Mouse (Mus musculus): Measurements from ENCODE around the gene Adam34. TPM values are rescaled to one million over a fixed set of nuclear protein-coding genes. Genes with fewer than 3 reads are reported as not detected.
"Not testable (repeated sequence)": the region's sequence is repeated elsewhere in the genome, so short reads cannot be mapped to it uniquely, and the experiment has no call there.

Adam34 gene
- polyA plus RNA-seq (2014; fragmentation: Nextera tagmentation; extraction: Ambion mirVana) = not detected in 2 replicates

DNA sequence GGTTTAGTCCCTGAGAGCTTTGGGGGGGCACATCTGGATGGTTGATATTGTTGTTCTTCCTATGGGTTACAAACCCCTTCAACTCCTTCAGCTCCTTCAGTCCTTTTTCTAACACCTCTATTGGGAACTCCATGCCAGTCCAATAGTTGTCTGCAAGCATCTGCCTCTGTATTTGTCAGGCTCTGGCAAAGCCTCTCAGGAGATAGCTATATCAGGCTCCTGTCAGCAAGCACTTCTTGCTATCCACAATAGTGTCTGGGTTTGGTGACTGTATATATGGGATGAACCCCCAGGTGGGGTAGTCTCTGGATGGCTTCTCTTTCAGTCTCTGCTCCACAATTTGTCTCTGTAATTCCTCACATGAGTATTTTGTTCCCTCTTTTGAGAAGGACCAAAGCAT lies at the start of gene Adam34:
Gene Adam34, minus strand, starts transcription at position 101 of the 400 bp plus-strand sequence.
- Histone ChIP-seq H3K9ac (no peak within 1 kb of the TSS), H3K4me3 (replicated peaks; ENCODE audit: low read length) (no peak within 1 kb of the TSS), H3K9me3 (ENCODE audit: control insufficient read depth, low read length) (no peaks in the 10 kb centered on the region), H3K4me1 (replicated peaks; ENCODE audit: control insufficient read depth, insufficient read depth, low read length) (no peaks in the 10 kb centered on the region), H3K27me3 (ENCODE audit: control insufficient read depth, insufficient read depth, low read length) (no peaks in the 10 kb centered on the region), H3K36me3 (replicated peaks; ENCODE audit: control insufficient read depth, insufficient read depth) (no peaks in the 10 kb centered on the region), H3K27ac (no peak within 1 kb of the TSS), H3K4me2 (replicated peaks) (no peak within 1 kb of the TSS)
- no peak for DNase-seq (ENCODE audit: low spot score)
- ATAC-seq (ENCODE audit: low FRiP score) = no peak

DNA sequence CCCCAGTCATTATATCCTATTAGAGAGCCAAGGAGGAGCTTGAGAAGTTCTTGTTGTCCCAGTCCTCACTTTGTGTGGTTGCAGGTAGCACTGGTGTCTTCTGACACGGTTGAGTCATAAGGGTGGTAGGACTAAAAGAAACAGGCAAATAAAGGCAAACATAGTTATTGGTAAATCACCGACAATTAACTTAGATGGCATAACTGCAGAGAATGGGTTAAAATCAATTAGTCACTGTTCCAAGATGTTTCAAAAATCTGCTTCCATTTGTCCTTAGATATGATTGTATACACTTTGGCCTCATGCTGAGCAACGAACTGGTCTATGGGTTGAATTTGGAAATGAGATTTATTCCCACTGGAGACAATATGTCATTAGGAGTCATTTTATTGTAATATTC lies 82.7 kb downstream of the Adam34 start, which contains the start of gene Gm5346:
Gene Gm5346, minus strand, starts transcription at position 101 of the 400 bp plus-strand sequence.
- Histone ChIP-seq H3K9me3 (ENCODE audit: control insufficient read depth, low read length) (no peaks in the 10 kb centered on the region), H3K27ac (no peak within 1 kb of the TSS), H3K4me2 (replicated peaks) (no peak within 1 kb of the TSS), H3K27me3 (ENCODE audit: control insufficient read depth, insufficient read depth, low read length) (no peaks in the 10 kb centered on the region), H3K4me3 (replicated peaks; ENCODE audit: low read length) (no peak within 1 kb of the TSS), H3K9ac (no peak within 1 kb of the TSS), H3K4me1 (replicated peaks; ENCODE audit: control insufficient read depth, insufficient read depth, low read length) (no peaks in the 10 kb centered on the region), H3K36me3 (replicated peaks; ENCODE audit: control insufficient read depth, insufficient read depth) (no peaks in the 10 kb centered on the region)
- ATAC-seq (ENCODE audit: low FRiP score) (no peak), DNase-seq (ENCODE audit: low spot score) (no peak)
- 92% methylated on average over 3 of the region's 3 CpGs for WGBS

DNA sequence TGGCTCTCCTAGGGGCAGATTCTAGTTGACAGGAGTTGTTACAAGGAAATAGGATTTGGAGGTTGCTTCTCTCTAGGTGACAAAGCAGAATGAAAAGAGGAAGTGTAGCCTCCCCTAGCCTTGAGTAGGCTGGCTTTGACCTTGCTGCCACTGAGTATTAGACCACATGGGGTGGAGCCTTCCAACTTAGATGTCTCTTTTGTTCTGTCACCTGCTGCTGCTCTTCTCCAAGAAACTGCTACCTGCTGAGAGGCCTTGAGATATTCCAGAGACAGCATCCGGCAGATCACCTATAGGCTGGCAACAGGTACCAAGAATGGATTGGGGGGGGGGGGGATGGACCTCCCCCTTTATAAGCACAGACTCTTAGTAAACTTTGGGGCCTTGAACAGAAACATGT lies 93.8 kb downstream of the Adam34 start:
- Histone ChIP-seq H3K4me2 (replicated peaks) (no peak overlapping the region), H3K9me3 (ENCODE audit: control insufficient read depth, low read length) (no peaks in the 10 kb centered on the region), H3K4me1 (replicated peaks; ENCODE audit: control insufficient read depth, insufficient read depth, low read length) (no peaks in the 10 kb centered on the region), H3K4me3 (replicated peaks; ENCODE audit: low read length) (no peak overlapping the region), H3K36me3 (replicated peaks; ENCODE audit: control insufficient read depth, insufficient read depth) (no peaks in the 10 kb centered on the region), H3K9ac (no peak overlapping the region), H3K27ac (no peak overlapping the region), H3K27me3 (ENCODE audit: control insufficient read depth, insufficient read depth, low read length) (no peaks in the 10 kb centered on the region)
- ATAC-seq (ENCODE audit: low FRiP score) (no peak), DNase-seq (ENCODE audit: low spot score) (no peak)
- WGBS = 88% methylated on average over 1 of the region's 1 CpGs

- not testable (repeated sequence) for H3K9me3 ChIP-seq (ENCODE audit: control insufficient read depth, low read length); ATAC-seq (ENCODE audit: low FRiP score); H3K9ac ChIP-seq; H3K4me3 ChIP-seq (replicated peaks; ENCODE audit: low read length); DNase-seq (ENCODE audit: low spot score); H3K27ac ChIP-seq; H3K4me2 ChIP-seq (replicated peaks); H3K27me3 ChIP-seq (ENCODE audit: control insufficient read depth, insufficient read depth, low read length); H3K4me1 ChIP-seq (replicated peaks; ENCODE audit: control insufficient read depth, insufficient read depth, low read length); H3K36me3 ChIP-seq (replicated peaks; ENCODE audit: control insufficient read depth, insufficient read depth)
- 85% methylated on average over 13 of the region's 13 CpGs for WGBS
Observed at GRCm38 (mm10) chr8:43603657-43604056, 106.2 kb downstream of the Adam34 start.

GRCm38 (mm10) chr8:43603166-43603565 lies 106.7 kb downstream of the Adam34 start:
- H3K4me3 ChIP-seq (replicated peaks; ENCODE audit: low read length); H3K27me3 ChIP-seq (ENCODE audit: control insufficient read depth, insufficient read depth, low read length); ATAC-seq (ENCODE audit: low FRiP score); H3K4me2 ChIP-seq (replicated peaks); H3K27ac ChIP-seq; H3K9me3 ChIP-seq (ENCODE audit: control insufficient read depth, low read length); H3K4me1 ChIP-seq (replicated peaks; ENCODE audit: control insufficient read depth, insufficient read depth, low read length); DNase-seq (ENCODE audit: low spot score); H3K9ac ChIP-seq; H3K36me3 ChIP-seq (replicated peaks; ENCODE audit: control insufficient read depth, insufficient read depth): not testable (repeated sequence)
- 95% methylated on average over 15 of the region's 15 CpGs for WGBS

Other genes starting within 250 kb of the Adam34 start
- gene Adam26b, start 181.9 kb downstream of the Adam34 start, polyA plus RNA-seq (2014; fragmentation: Nextera tagmentation; extraction: Ambion mirVana) = not detected in 2 replicates
- gene Adam26a, start 133.3 kb downstream of the Adam34 start, polyA plus RNA-seq (2014; fragmentation: Nextera tagmentation; extraction: Ambion mirVana) = not detected in 2 replicates
- gene Gm5346, start 82.8 kb downstream of the Adam34 start, polyA plus RNA-seq (2014; fragmentation: Nextera tagmentation; extraction: Ambion mirVana) = not detected in 2 replicates